Mouse (Mus musculus): Measurements from ENCODE around the gene Nsd1.

The Nsd1 gene

DNA sequence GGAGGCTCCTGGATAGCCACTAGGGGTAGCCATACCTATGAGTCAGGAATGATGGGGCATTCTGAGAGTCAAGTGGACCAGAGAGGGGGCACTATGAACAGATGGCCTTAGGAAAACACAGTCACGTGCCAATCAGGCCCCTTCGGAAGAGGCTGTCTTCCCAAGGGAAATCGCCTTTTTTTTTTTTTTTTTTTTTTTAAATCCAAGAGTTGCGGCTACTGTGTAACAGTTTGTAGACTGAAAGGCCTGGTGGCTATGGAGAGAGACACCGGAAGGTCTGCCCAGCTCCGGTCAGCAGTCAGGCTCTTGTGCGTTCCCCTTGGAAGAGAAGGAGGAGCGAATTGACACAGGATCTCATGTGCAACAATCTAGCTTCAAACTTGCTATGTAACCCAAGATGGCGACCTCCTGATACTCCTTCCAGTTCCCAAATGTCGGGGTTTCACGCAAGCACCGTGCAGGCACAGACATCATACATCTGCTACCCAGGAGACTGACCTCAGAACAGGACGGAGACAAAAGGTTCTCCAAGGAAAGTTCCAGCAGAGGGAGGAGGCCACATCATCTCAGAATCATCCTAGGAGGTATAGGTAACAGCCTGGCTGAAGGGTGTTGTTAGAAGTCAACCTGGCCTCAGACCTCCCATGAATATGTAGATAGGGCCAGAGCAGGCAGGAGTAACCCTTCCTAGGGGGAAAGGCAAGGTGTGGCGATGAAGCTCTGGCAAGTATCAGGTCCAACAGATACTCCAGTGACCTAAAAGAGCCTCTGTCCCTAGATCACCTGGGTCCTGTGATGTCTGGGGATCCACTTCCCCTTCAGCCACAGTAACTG lies 121.2 kb downstream of the Nsd1 start:
- DNase-seq = peak in 1 of 2 experiments; percentile 23

- DNase-seq = no peak
Measured at GRCm38 (mm10) chr13:55332331-55332730, 122.7 kb downstream of the Nsd1 start.

DNA sequence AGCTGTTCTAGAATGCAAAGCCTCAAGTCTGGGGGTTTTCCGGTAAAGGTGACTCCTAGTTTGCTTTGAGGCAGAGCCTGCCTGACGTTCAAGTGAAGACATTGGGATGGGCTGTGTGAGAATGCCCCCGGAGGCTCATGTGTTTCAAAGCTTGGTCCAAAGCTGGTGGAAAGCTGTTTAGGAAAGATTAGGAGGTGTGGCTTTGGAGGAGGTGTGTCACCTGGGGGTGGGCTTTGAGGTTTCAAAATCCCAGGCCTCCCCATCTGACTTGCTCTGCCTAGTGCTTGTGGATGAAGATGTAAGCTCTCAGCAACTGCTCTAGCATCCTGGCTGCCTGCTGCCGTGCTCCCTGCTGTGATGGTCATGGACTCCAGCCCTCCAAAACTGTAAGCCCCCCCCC lies 126.1 kb downstream of the Nsd1 start:
- no peak for DNase-seq

DNA sequence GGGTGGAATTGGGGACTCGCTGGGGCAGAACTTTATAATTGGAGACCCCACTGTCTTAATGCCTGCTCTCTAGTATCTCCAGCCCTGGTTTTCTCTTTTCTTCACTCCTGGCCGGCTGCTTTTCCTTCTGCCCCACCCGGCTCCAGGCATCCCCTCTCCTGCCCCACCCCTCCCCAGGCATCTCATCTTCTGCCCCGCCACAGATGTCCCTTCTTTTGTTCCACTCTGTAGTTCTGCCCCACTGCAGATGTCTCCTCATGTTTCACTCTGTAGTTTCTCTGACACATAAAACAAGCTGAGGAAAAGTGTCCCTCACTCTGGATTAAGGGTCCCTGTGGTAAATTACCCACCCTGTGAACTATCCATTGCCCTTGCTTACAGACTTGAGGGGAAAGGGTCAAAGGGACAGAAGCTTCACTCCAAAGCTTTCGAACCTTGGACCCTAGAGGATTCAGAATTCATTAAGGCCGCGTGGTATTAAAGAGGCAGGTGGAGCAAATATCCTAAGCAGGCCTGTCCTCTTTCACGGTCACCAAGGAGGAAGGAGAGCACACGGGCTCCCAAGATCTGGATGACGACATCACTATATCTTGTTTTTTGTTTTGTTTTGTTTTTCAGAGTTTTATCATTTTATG lies 127.9 kb downstream of the Nsd1 start:
- peak in 1 of 2 experiments; percentile 45 for DNase-seq

- peak in 1 of 2 experiments; percentile 44 for DNase-seq
Measured at GRCm38 (mm10) chr13:55338131-55339054, 128.8 kb downstream of the Nsd1 start.

DNA sequence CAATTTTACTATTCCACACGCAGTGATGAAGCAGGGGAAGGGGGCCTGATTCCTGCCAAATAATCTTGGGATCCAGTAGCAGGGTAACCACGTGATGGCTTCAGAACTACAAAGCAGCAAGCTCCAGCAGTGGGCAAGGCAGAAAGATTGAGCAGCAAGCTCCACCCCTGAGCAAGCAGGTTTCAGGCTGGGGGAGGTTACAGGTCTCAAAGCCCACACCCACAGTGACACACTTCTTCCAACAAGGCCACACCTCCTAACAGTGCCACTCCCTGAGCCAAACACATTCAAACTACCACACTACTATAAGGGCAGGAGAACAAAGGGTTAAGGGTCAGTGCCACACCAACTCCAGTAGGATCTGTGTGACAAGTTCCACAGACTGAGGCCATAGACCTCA lies 129.7 kb downstream of the Nsd1 start:
- no peak for DNase-seq

DNA sequence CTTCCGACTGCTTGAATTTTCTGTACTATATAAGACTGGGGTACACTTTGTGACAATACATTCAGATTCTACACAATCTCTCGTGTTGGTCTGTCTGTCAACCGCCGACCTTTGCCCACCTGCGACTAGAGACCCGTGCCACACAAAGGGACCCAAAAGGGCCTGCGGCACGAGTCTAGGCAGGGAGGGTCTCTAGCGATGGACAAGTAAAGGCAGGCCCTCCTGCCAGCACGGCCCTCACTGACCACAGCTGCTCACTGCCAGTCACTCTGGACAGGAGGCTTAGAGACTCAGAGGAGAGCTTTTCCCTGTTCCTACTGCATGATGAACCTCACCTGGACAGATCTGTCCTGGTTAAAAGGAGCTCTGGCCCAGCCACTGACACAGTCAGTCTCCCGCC lies 132.9 kb downstream of the Nsd1 start:
- no peak for DNase-seq

GRCm38 (mm10) chr13:55344286-55344685 lies 134.7 kb downstream of the Nsd1 start:
- no peak for DNase-seq

- DNase-seq = no peak
Measured at GRCm38 (mm10) chr13:55346745-55347144, 137.2 kb downstream of the Nsd1 start.

DNA sequence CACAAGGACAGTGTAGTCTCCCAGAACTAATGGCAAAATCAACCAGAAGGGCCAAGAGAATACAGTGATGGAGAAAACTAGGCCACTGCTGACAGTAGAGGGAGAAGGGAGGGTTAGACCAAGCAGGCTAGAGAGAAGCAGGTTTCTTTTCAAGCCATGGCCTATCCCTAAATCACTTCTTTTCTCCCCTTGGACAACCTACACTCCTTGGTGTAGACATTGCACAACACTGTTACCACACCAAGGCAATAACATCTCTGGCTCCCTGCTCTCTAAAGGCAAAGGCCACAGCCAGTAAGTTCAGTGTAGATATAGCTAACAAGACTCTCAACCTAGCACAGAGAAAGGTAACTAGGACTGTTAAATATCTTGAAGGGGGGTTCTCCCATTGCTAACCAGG lies 151.6 kb downstream of the Nsd1 start:
- no peak for DNase-seq

DNA sequence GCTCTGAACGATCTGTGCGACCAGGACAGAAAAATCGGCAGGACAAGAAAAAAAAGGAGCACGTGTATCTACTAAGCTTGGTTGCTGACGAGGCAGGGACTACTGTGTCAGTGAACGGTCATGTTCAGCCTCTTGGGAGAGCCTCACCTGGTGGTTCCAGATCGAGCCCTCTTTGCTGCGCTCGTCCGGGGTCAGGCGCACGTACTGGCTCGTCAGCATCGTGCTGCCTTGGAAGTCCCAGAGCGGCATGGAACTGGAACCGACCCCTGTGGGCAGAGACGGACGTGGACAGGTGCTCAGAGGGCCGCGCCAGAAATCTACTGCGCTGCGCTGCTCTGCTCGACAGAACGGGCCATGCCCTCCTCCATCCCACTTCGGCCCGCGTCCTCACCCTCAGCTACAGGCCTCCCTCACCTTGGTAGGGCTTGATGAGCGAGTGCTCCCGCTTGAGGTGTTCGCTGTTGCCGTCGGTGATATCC lies 152.4 kb downstream of the Nsd1 start:
- DNase-seq = no peak

DNA sequence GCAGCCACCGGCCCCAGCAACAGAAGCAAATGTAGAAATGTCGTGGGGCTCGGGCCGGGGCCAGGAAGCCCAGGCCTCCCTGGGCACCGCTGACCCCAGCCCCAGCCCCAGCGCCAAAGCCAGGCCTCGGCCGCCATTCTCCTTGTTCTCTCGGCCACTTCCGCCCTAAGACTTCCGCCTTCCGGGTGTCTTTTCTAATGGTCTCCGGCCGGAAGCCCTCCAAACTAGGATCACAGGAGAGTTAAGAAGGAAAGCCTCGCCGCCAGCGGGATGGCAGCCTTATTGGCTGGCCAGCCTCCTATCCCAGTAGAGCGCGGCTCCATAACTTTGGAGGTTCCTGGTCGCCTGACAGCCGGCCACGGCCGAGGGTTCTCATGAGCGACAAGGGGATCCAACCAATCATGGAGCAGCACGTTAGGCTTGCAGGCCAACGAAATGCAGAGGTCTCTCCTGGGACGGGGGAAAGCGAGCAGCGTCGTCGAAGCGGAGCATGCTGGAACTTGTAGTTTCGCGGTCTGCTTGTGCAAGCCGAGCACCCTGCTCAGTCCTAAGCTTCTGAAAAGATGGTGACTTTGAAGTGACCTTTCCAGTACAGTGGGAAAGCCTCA lies 153.0 kb downstream of the Nsd1 start, which contains the start of gene Lman2:
Gene Lman2, minus strand, starts transcription at position 331 of the 608 bp plus-strand sequence.
- peak; percentile 96 to 99 for DNase-seq
